Mouse (Mus musculus): Measurements from ENCODE around the gene Apobec4.

GRCm38 (mm10) chr1:152761791-152762190 is 11.4 kb downstream of the Apobec4 start:
- TF ChIP-seq ZMIZ1 (IDR thresholded peaks at IDR 0.05; ENCODE audit: low read depth, low read length): no peak
- no peak for TF ChIP-seq MYC (IDR thresholded peaks at IDR 0.05; ENCODE audit: low read depth, low read length)
- no peak for TF ChIP-seq TBP (IDR thresholded peaks at IDR 0.05; ENCODE audit: low read depth, low read length)
- TF ChIP-seq USF2 (IDR thresholded peaks at IDR 0.05; ENCODE audit: borderline replicate concordance in 1 of 2, insufficient read depth in 1 of 2, low read depth in 1 of 2, low read length in 2 of 2): no peak
- no peak for TF ChIP-seq MAX (IDR thresholded peaks at IDR 0.05; ENCODE audit: low read length)
- TF ChIP-seq CTCF (IDR thresholded peaks at IDR 0.05 in 2 of 3, conservative IDR thresholded peaks at IDR 0.05 in 1 of 3; ENCODE audit: control insufficient read depth in 1 of 3, insufficient read depth in 1 of 3, low read depth in 2 of 3, low read length in 3 of 3, poor library complexity in 1 of 3, severe bottlenecking in 1 of 3): no peak
- no peak for TF ChIP-seq ZNF384 (IDR thresholded peaks at IDR 0.05; ENCODE audit: low read depth, low read length)
